Mouse (Mus musculus): Measurements from ENCODE around the gene Slc24a3. TPM values are rescaled to one million over a fixed set of nuclear protein-coding genes. Genes with fewer than 3 reads are reported as not detected.

The Slc24a3 gene
- polyA plus RNA-seq, 1 experiment from 2014 or later = 0.64 TPM

- peak overlapping the region; percentile 96 for H3K27ac ChIP-seq (replicated peaks)
- under 1% methylated on average over 37 of the region's 38 CpGs for WGBS
- no peaks in the 10 kb centered on the region for H3K9me3 ChIP-seq (replicated peaks)
- peak; percentile 79 for DNase-seq (ENCODE audit: low spot score)
- H3K36me3 ChIP-seq = no peaks in the 10 kb centered on the region
- H3K27me3 ChIP-seq (ENCODE audit: low read depth, poor library complexity, severe bottlenecking) = peaks cover 19% of the 10 kb centered on the region
- peaks cover 16% of the 10 kb centered on the region for H3K4me1 ChIP-seq
- H3K4me3 ChIP-seq = peak overlapping the region; percentile 84
These were observed 397 bp upstream of the Slc24a3 start for GRCm38 (mm10) chr2:145167051-145167663.

- Histone ChIP-seq H3K9me3 (replicated peaks) (no peaks in the 10 kb centered on the region), H3K4me1 (peaks cover 16% of the 10 kb centered on the region), H3K4me3 (peak overlapping the region; percentile 84), H3K36me3 (no peaks in the 10 kb centered on the region), H3K27ac (replicated peaks) (peak overlapping the region; percentile 96), H3K27me3 (ENCODE audit: low read depth, poor library complexity, severe bottlenecking) (peaks cover 19% of the 10 kb centered on the region)
- WGBS = 11% methylated on average over 10 of the region's 10 CpGs
- DNase-seq (ENCODE audit: low spot score) = peak; percentile 13
These were observed 934 bp downstream of the Slc24a3 start for GRCm38 (mm10) chr2:145168405-145168971.

GRCm38 (mm10) chr2:145172978-145173655 is 5.6 kb downstream of the Slc24a3 start:
- Histone ChIP-seq H3K4me3 (no peak overlapping the region), H3K36me3 (no peaks in the 10 kb centered on the region), H3K4me1 (peaks cover 8% of the 10 kb centered on the region), H3K9me3 (replicated peaks) (no peaks in the 10 kb centered on the region), H3K27me3 (ENCODE audit: low read depth, poor library complexity, severe bottlenecking) (peaks cover 19% of the 10 kb centered on the region), H3K27ac (replicated peaks) (no peak overlapping the region)
- 91% methylated on average over 4 of the region's 4 CpGs for WGBS
- no peak for DNase-seq (ENCODE audit: low spot score)

GRCm38 (mm10) chr2:145175036-145175435 is 7.5 kb downstream of the Slc24a3 start:
- DNase-seq (ENCODE audit: low spot score) = no peak
- WGBS = 92% methylated on average over 7 of the region's 7 CpGs

GRCm38 (mm10) chr2:145182410-145182809 is 14.9 kb downstream of the Slc24a3 start:
- H3K27me3 ChIP-seq (ENCODE audit: low read depth, poor library complexity, severe bottlenecking) = no peaks in the 10 kb centered on the region
- no peaks in the 10 kb centered on the region for H3K4me1 ChIP-seq
- WGBS = 70% methylated on average over 8 of the region's 8 CpGs
- H3K4me3 ChIP-seq = no peak overlapping the region
- no peaks in the 10 kb centered on the region for H3K36me3 ChIP-seq
- no peaks in the 10 kb centered on the region for H3K9me3 ChIP-seq (replicated peaks)
- no peak for DNase-seq (ENCODE audit: low spot score)
- no peak overlapping the region for H3K27ac ChIP-seq (replicated peaks)

More at GRCm38 (mm10) chr2:145175036-145175435, 7.5 kb downstream of the Slc24a3 start:
- Histone ChIP-seq H3K4me1 (no peaks in the 10 kb centered on the region), H3K9me3 (replicated peaks) (no peaks in the 10 kb centered on the region), H3K4me3 (no peak overlapping the region), H3K27ac (replicated peaks) (no peak overlapping the region), H3K27me3 (ENCODE audit: low read depth, poor library complexity, severe bottlenecking) (peaks cover 2% of the 10 kb centered on the region), H3K36me3 (no peaks in the 10 kb centered on the region)

GRCm38 (mm10) chr2:145188828-145189227 is 21.3 kb downstream of the Slc24a3 start:
- no peaks in the 10 kb centered on the region for H3K36me3 ChIP-seq
- WGBS = 92% methylated on average over 2 of the region's 2 CpGs
- H3K27me3 ChIP-seq (ENCODE audit: low read depth, poor library complexity, severe bottlenecking) = no peaks in the 10 kb centered on the region
- H3K9me3 ChIP-seq (replicated peaks) = no peaks in the 10 kb centered on the region
- no peak overlapping the region for H3K27ac ChIP-seq (replicated peaks)
- H3K4me1 ChIP-seq = no peaks in the 10 kb centered on the region
- no peak overlapping the region for H3K4me3 ChIP-seq
- DNase-seq (ENCODE audit: low spot score) = no peak

GRCm38 (mm10) chr2:145196043-145196442 is 28.5 kb downstream of the Slc24a3 start:
- Histone ChIP-seq H3K9me3 (replicated peaks) (no peaks in the 10 kb centered on the region), H3K27me3 (ENCODE audit: low read depth, poor library complexity, severe bottlenecking) (no peaks in the 10 kb centered on the region), H3K36me3 (no peaks in the 10 kb centered on the region), H3K27ac (replicated peaks) (no peak overlapping the region), H3K4me1 (no peaks in the 10 kb centered on the region), H3K4me3 (no peak overlapping the region)
- WGBS = 80% methylated on average over 3 of the region's 3 CpGs
- no peak for DNase-seq (ENCODE audit: low spot score)

GRCm38 (mm10) chr2:145196501-145197042 is 29.0 kb downstream of the Slc24a3 start:
- Histone ChIP-seq H3K4me1 (no peaks in the 10 kb centered on the region), H3K27me3 (ENCODE audit: low read depth, poor library complexity, severe bottlenecking) (no peaks in the 10 kb centered on the region), H3K9me3 (replicated peaks) (no peaks in the 10 kb centered on the region), H3K4me3 (no peak overlapping the region), H3K27ac (replicated peaks) (no peak overlapping the region), H3K36me3 (no peaks in the 10 kb centered on the region)
- WGBS = 93% methylated on average over 7 of the region's 7 CpGs
- no peak for DNase-seq (ENCODE audit: low spot score)

GRCm38 (mm10) chr2:145197076-145197475 is 29.5 kb downstream of the Slc24a3 start:
- Histone ChIP-seq H3K27me3 (ENCODE audit: low read depth, poor library complexity, severe bottlenecking) (no peaks in the 10 kb centered on the region), H3K9me3 (replicated peaks) (no peaks in the 10 kb centered on the region), H3K27ac (replicated peaks) (no peak overlapping the region), H3K4me3 (no peak overlapping the region), H3K4me1 (no peaks in the 10 kb centered on the region), H3K36me3 (no peaks in the 10 kb centered on the region)
- WGBS = 94% methylated on average over 4 of the region's 4 CpGs
- DNase-seq (ENCODE audit: low spot score) = no peak

GRCm38 (mm10) chr2:145213587-145213986 is 46.0 kb downstream of the Slc24a3 start:
- no peak for DNase-seq (ENCODE audit: low spot score)
- H3K9me3 ChIP-seq (replicated peaks) = no peaks in the 10 kb centered on the region
- 95% methylated on average over 11 of the region's 11 CpGs for WGBS
- H3K36me3 ChIP-seq = no peaks in the 10 kb centered on the region
- no peak overlapping the region for H3K27ac ChIP-seq (replicated peaks)
- no peak overlapping the region for H3K4me3 ChIP-seq
- H3K27me3 ChIP-seq (ENCODE audit: low read depth, poor library complexity, severe bottlenecking) = no peaks in the 10 kb centered on the region
- no peaks in the 10 kb centered on the region for H3K4me1 ChIP-seq

- no peak for DNase-seq (ENCODE audit: low spot score)
- WGBS = 90% methylated on average over 8 of the region's 8 CpGs
- no peak overlapping the region for H3K4me3 ChIP-seq
- H3K9me3 ChIP-seq (replicated peaks) = no peaks in the 10 kb centered on the region
- no peaks in the 10 kb centered on the region for H3K27me3 ChIP-seq (ENCODE audit: low read depth, poor library complexity, severe bottlenecking)
- H3K4me1 ChIP-seq = no peaks in the 10 kb centered on the region
- no peak overlapping the region for H3K27ac ChIP-seq (replicated peaks)
- H3K36me3 ChIP-seq = no peaks in the 10 kb centered on the region
These were observed 46.7 kb downstream of the Slc24a3 start for GRCm38 (mm10) chr2:145214086-145214831.

- 90% methylated on average over 2 of the region's 2 CpGs for WGBS
- no peak for DNase-seq (ENCODE audit: low spot score)
- Histone ChIP-seq H3K36me3 (no peaks in the 10 kb centered on the region), H3K9me3 (replicated peaks) (no peaks in the 10 kb centered on the region), H3K27ac (replicated peaks) (no peak overlapping the region), H3K4me3 (no peak overlapping the region), H3K4me1 (no peaks in the 10 kb centered on the region), H3K27me3 (ENCODE audit: low read depth, poor library complexity, severe bottlenecking) (no peaks in the 10 kb centered on the region)
These were observed 49.0 kb downstream of the Slc24a3 start for GRCm38 (mm10) chr2:145216580-145216979.

All from midbrain, embryonic 10.5 days (tissue).